Comparison of ENCODE assay signal across 8 mouse cellular contexts in genomic region chr5:130139393-130139792, GRCm38 (mm10). TPM values are rescaled to one million over a fixed set of nuclear protein-coding genes. Genes with fewer than 3 reads are reported as not detected.
DNase-seq lines count a peak whose midpoint lies in the region; ATAC-seq and TF ChIP-seq lines count a peak whose summit lies in the region.

No protein-coding gene starts in this region.

- H3K4me1 ChIP-seq in midbrain, embryonic 10.5 days: peaks cover 8% of the 10 kb centered on the region
- no peaks in the 10 kb centered on the region for H3K4me1 ChIP-seq in midbrain, embryonic 15.5 days
- peaks cover 5% of the 10 kb centered on the region; the same call in 1 of the 2 replicates for H3K4me1 ChIP-seq in forebrain, postnatal 0 days (ENCODE audit: insufficient read depth)
- H3K4me1 ChIP-seq in limb, embryonic 11.5 days (ENCODE audit: control insufficient read depth, insufficient read depth, low read length): no peaks in the 10 kb centered on the region

- DNase-seq in midbrain, embryonic 10.5 days (ENCODE audit: low spot score): peak; percentile 71
- peak; percentile 88 for DNase-seq in brain, adult 2 months (ENCODE audit: low read depth, low spot score)
- DNase-seq in forebrain, postnatal 0 days: peak; percentile 81
- peak; percentile 87 for DNase-seq in induced T-regulatory cell, adult 2 months (ENCODE audit: low read depth)
- DNase-seq in limb, embryonic 11.5 days (ENCODE audit: low spot score): peak; percentile 87
- peak; percentile 74 for DNase-seq in ovary, postnatal 36 days (ENCODE audit: low spot score)
- DNase-seq in thymus, postnatal 36 days: peak; percentile 45 to 66

- no peak overlapping the region for H3K9ac ChIP-seq in midbrain, embryonic 15.5 days
- H3K9ac ChIP-seq in forebrain, postnatal 0 days: no peak overlapping the region
- H3K9ac ChIP-seq in limb, embryonic 11.5 days (ENCODE audit: low read length): no peak overlapping the region

- no peak overlapping the region for H3K27ac ChIP-seq in midbrain, embryonic 10.5 days (replicated peaks)
- H3K27ac ChIP-seq in midbrain, embryonic 15.5 days: no peak overlapping the region
- no peak overlapping the region for H3K27ac ChIP-seq in forebrain, postnatal 0 days (ENCODE audit: low read depth, low read length)
- no peak overlapping the region for H3K27ac ChIP-seq in limb, embryonic 11.5 days (replicated peaks; ENCODE audit: low read depth, low read length)

- H3K9me3 ChIP-seq in midbrain, embryonic 10.5 days (replicated peaks): no peaks in the 10 kb centered on the region
- no peaks in the 10 kb centered on the region for H3K9me3 ChIP-seq in midbrain, embryonic 15.5 days
- H3K9me3 ChIP-seq in forebrain, postnatal 0 days (ENCODE audit: low read length): no peaks in the 10 kb centered on the region
- no peaks in the 10 kb centered on the region for H3K9me3 ChIP-seq in limb, embryonic 11.5 days (ENCODE audit: control insufficient read depth, low read length)

- 36% methylated on average over 8 of the region's 8 CpGs for WGBS in midbrain, embryonic 10.5 days
- 27% methylated on average over 8 of the region's 8 CpGs for WGBS in midbrain, embryonic 15.5 days
- 29% methylated on average over 8 of the region's 8 CpGs for WGBS in forebrain, postnatal 0 days
- 34% methylated on average over 8 of the region's 8 CpGs for WGBS in limb, embryonic 11.5 days

- peaks cover 6% of the 10 kb centered on the region; the same call in 1 of the 2 replicates for H3K27me3 ChIP-seq in midbrain, embryonic 10.5 days (ENCODE audit: low read depth, poor library complexity, severe bottlenecking)
- no peaks in the 10 kb centered on the region for H3K27me3 ChIP-seq in midbrain, embryonic 15.5 days (replicated peaks)
- no peaks in the 10 kb centered on the region for H3K27me3 ChIP-seq in forebrain, postnatal 0 days (ENCODE audit: insufficient read depth, low read length)
- H3K27me3 ChIP-seq in limb, embryonic 11.5 days (ENCODE audit: control insufficient read depth, insufficient read depth, low read length): no peaks in the 10 kb centered on the region

- peaks cover 30% of the 10 kb centered on the region for H3K36me3 ChIP-seq in midbrain, embryonic 10.5 days
- H3K36me3 ChIP-seq in midbrain, embryonic 15.5 days (replicated peaks): no peaks in the 10 kb centered on the region
- H3K36me3 ChIP-seq in forebrain, postnatal 0 days (ENCODE audit: insufficient read depth): peaks cover 4% of the 10 kb centered on the region; the same call in 1 of the 2 replicates
- peaks cover 6% of the 10 kb centered on the region for H3K36me3 ChIP-seq in limb, embryonic 11.5 days (ENCODE audit: control insufficient read depth, insufficient read depth, low read length)

- no peak overlapping the region for H3K4me2 ChIP-seq in midbrain, embryonic 15.5 days
- H3K4me2 ChIP-seq in forebrain, postnatal 0 days (ENCODE audit: low read depth): no peak overlapping the region
- no peak overlapping the region for H3K4me2 ChIP-seq in limb, embryonic 11.5 days (ENCODE audit: low read depth, severe bottlenecking)

- TF ChIP-seq CTCF in forebrain, postnatal 0 days (IDR thresholded peaks at IDR 0.05; ENCODE audit: low read depth): peak; percentile 90

- ATAC-seq in midbrain, embryonic 15.5 days (replicated peaks): no peak
- ATAC-seq in forebrain, postnatal 0 days: no peak
- no peak; the same call in 1 of the 2 replicates for ATAC-seq in limb, embryonic 11.5 days (ENCODE audit: insufficient number of reproducible peaks, low FRiP score, low TSS enrichment, low read depth)

- no peak overlapping the region for H3K4me3 ChIP-seq in midbrain, embryonic 10.5 days
- no peak overlapping the region for H3K4me3 ChIP-seq in midbrain, embryonic 15.5 days
- H3K4me3 ChIP-seq in forebrain, postnatal 0 days (ENCODE audit: low read depth, low read length): no peak overlapping the region
- no peak overlapping the region for H3K4me3 ChIP-seq in limb, embryonic 11.5 days (ENCODE audit: low read depth, low read length)

RNA-seq across cellular contexts. Expression of gene Kctd7, which starts 5.3 kb away (rescaled TPM):
- polyA plus RNA-seq in midbrain, embryonic 10.5 days (2016; fragmentation: Nextera tagmentation; extraction: Ambion mirVana): 6.3 and 7.2 TPM in 2 replicates
- 18.0 and 19.9 TPM in 2 replicates for polyA plus RNA-seq in midbrain, embryonic 15.5 days (2015; fragmentation: Nextera tagmentation; extraction: Ambion mirVana)
- total RNA-seq in forebrain, postnatal 0 days (2014; rRNA removed): 16.7 and 22.4 TPM in 2 replicates
- polyA plus RNA-seq in forebrain, postnatal 0 days (2015; fragmentation: Nextera tagmentation; extraction: Ambion mirVana): 7.4 and 10.7 TPM in 2 replicates
- 3.7 and 5.8 TPM in 2 replicates for polyA plus RNA-seq in limb, embryonic 11.5 days (2014; fragmentation: Nextera tagmentation; extraction: Ambion mirVana)

RNA-seq across cellular contexts. Expression of gene Rabgef1, which starts 32.2 kb away (rescaled TPM):
- 25.0 and 28.4 TPM in 2 replicates for polyA plus RNA-seq in midbrain, embryonic 10.5 days (2016; fragmentation: Nextera tagmentation; extraction: Ambion mirVana)
- 41.1 and 46.4 TPM in 2 replicates for polyA plus RNA-seq in midbrain, embryonic 15.5 days (2015; fragmentation: Nextera tagmentation; extraction: Ambion mirVana)
- 23.0 and 26.8 TPM in 2 replicates for total RNA-seq in forebrain, postnatal 0 days (2014; rRNA removed)
- 23.8 and 32.5 TPM in 2 replicates for polyA plus RNA-seq in forebrain, postnatal 0 days (2015; fragmentation: Nextera tagmentation; extraction: Ambion mirVana)
- 23.6 and 23.7 TPM in 2 replicates for polyA plus RNA-seq in limb, embryonic 11.5 days (2014; fragmentation: Nextera tagmentation; extraction: Ambion mirVana)
